In genomic region chr17:87445337-87445916, GRCm38 (mm10) we compare ENCODE assay signal across 9 mouse cellular contexts. TPM values are rescaled to one million over a fixed set of nuclear protein-coding genes. Genes with fewer than 3 reads are reported as not detected.
DNase-seq lines count a peak whose midpoint lies in the region; ATAC-seq and TF ChIP-seq lines count a peak whose summit lies in the region.
"Had no signal": no experiment of that assay in that cellular context is flagged by ENCODE, and none has a peak within 500 bp of the region (broad histone marks: within the 10 kb centered on the region; RNA-seq: fewer than 3 reads in every experiment).

No protein-coding gene starts in this region.

- H3K9me3 ChIP-seq in forebrain, embryonic 11.5 days (ENCODE audit: control insufficient read depth, low read length): no peaks in the 10 kb centered on the region
- H3K9me3 ChIP-seq in limb, embryonic 10.5 days (replicated peaks): no peaks in the 10 kb centered on the region
- H3K9me3 ChIP-seq in midbrain, postnatal 0 days (ENCODE audit: low read length): no peaks in the 10 kb centered on the region

- no peaks in the 10 kb centered on the region for H3K36me3 ChIP-seq in forebrain, embryonic 11.5 days (ENCODE audit: control insufficient read depth, insufficient read depth, low read length)
- H3K36me3 ChIP-seq in limb, embryonic 10.5 days: peaks cover 36% of the 10 kb centered on the region
- no peaks in the 10 kb centered on the region for H3K36me3 ChIP-seq in midbrain, postnatal 0 days (ENCODE audit: insufficient read depth, low read length)

- H3K4me1 ChIP-seq in forebrain, embryonic 11.5 days (replicated peaks; ENCODE audit: control insufficient read depth, insufficient read depth, low read length): peaks cover 14% of the 10 kb centered on the region
- peaks cover 47% of the 10 kb centered on the region for H3K4me1 ChIP-seq in limb, embryonic 10.5 days
- peaks cover 7% of the 10 kb centered on the region; the same call in 1 of the 2 replicates for H3K4me1 ChIP-seq in midbrain, postnatal 0 days (ENCODE audit: insufficient read depth, low read length)

- H3K4me3 ChIP-seq in forebrain, embryonic 11.5 days (ENCODE audit: low read depth, low read length): peak overlapping the region; percentile 97
- H3K4me3 ChIP-seq in limb, embryonic 10.5 days: peak overlapping the region; percentile 92
- peak overlapping the region; percentile 98 for H3K4me3 ChIP-seq in midbrain, postnatal 0 days (ENCODE audit: low read depth, low read length)

- DNase-seq in 416B (ENCODE audit: low read depth): peak; percentile 17
- DNase-seq in forebrain, embryonic 11.5 days (ENCODE audit: low spot score): no peak
- no peak for DNase-seq in limb, embryonic 10.5 days (ENCODE audit: low spot score)
- DNase-seq in midbrain, postnatal 0 days (ENCODE audit: low spot score): no peak
- no peak for DNase-seq in layer of hippocampus, adult 11-12 months (ENCODE audit: low spot score)
- DNase-seq in adrenal gland, postnatal 36 days: no peak
- no peak for DNase-seq in adrenal gland, postnatal 10 days

- H3K27me3 ChIP-seq in forebrain, embryonic 11.5 days (ENCODE audit: control insufficient read depth, insufficient read depth, low read length): no peaks in the 10 kb centered on the region
- 0 out of 2 replicates have a peak, but pooled peaks cover 3% of the 10 kb centered on the region for H3K27me3 ChIP-seq in limb, embryonic 10.5 days (ENCODE audit: low read depth, poor library complexity, severe bottlenecking)
- no peaks in the 10 kb centered on the region for H3K27me3 ChIP-seq in midbrain, postnatal 0 days (ENCODE audit: insufficient read depth, low read length)

- H3K4me2 ChIP-seq in forebrain, embryonic 11.5 days (ENCODE audit: low read depth, low read length, severe bottlenecking): peak overlapping the region; percentile 84
- peak overlapping the region; percentile 52 for H3K4me2 ChIP-seq in midbrain, postnatal 0 days (ENCODE audit: low read depth, low read length, poor library complexity, severe bottlenecking)

- no peak for TF ChIP-seq CTCF in midbrain, postnatal 0 days (IDR thresholded peaks at IDR 0.05)

- ATAC-seq in CD4-positive, CD25-positive, alpha-beta regulatory T cell, adult 4 months: peak; percentile 3
- ATAC-seq in forebrain, embryonic 11.5 days (replicated peaks; ENCODE audit: low FRiP score): no peak
- ATAC-seq in midbrain, postnatal 0 days (ENCODE audit: low FRiP score): no peak

- peak overlapping the region; percentile 99 for H3K9ac ChIP-seq in forebrain, embryonic 11.5 days (ENCODE audit: low read length)
- H3K9ac ChIP-seq in midbrain, postnatal 0 days (replicated peaks; ENCODE audit: low read length, poor library complexity, severe bottlenecking): peak overlapping the region; percentile 99

- under 1% methylated on average over 13 of the region's 13 CpGs for WGBS in forebrain, embryonic 11.5 days
- WGBS in limb, embryonic 10.5 days: 1% methylated on average over 13 of the region's 13 CpGs
- under 1% methylated on average over 13 of the region's 13 CpGs for WGBS in midbrain, postnatal 0 days

- peak overlapping the region; percentile 99; the same call in 1 of the 2 replicates for H3K27ac ChIP-seq in forebrain, embryonic 11.5 days (ENCODE audit: low read depth, low read length)
- H3K27ac ChIP-seq in limb, embryonic 10.5 days: peak overlapping the region; percentile 100
- H3K27ac ChIP-seq in midbrain, postnatal 0 days (ENCODE audit: low read depth, low read length): peak overlapping the region; percentile 99

RNA-seq across cellular contexts. Expression of gene Calm2, which starts 1.3 kb away (rescaled TPM):
- 100 to 1,000 TPM; 533 to 583 TPM for polyA plus RNA-seq in CD4-positive, CD25-positive, alpha-beta regulatory T cell, adult 4 months (2017; shearing (Covaris generic))
- polyA plus RNA-seq in forebrain, embryonic 11.5 days (2014; fragmentation: Nextera tagmentation; extraction: Ambion mirVana): 1,239 and 1,306 TPM in 2 replicates
- polyA plus RNA-seq in limb, embryonic 10.5 days (2016; fragmentation: Nextera tagmentation; extraction: Ambion mirVana): 1,008 and 1,019 TPM in 2 replicates
- 1,303 and 1,380 TPM in 2 replicates for total RNA-seq in midbrain, postnatal 0 days (2014; rRNA removed)
- polyA plus RNA-seq in midbrain, postnatal 0 days (2015; fragmentation: Nextera tagmentation; extraction: Ambion mirVana): 3,238 and 3,263 TPM in 2 replicates
- 100 to 1,000 TPM; 420 to 539 TPM for total RNA-seq in adrenal gland, postnatal 36 days (2021)
- total RNA-seq in adrenal gland, postnatal 10 days (2021): 100 to 1,000 TPM; 380 to 407 TPM

RNA-seq across cellular contexts. Expression of gene Stpg4, which starts 17.9 kb away (rescaled TPM):
- polyA plus RNA-seq in CD4-positive, CD25-positive, alpha-beta regulatory T cell, adult 4 months (2017; shearing (Covaris generic)): not detected
- not detected in 2 replicates for polyA plus RNA-seq in forebrain, embryonic 11.5 days (2014; fragmentation: Nextera tagmentation; extraction: Ambion mirVana)
- not detected in 2 replicates for polyA plus RNA-seq in limb, embryonic 10.5 days (2016; fragmentation: Nextera tagmentation; extraction: Ambion mirVana)
- not detected in 2 replicates for total RNA-seq in midbrain, postnatal 0 days (2014; rRNA removed)
- polyA plus RNA-seq in midbrain, postnatal 0 days (2015; fragmentation: Nextera tagmentation; extraction: Ambion mirVana): 0.27 and 0.28 TPM in 2 replicates
- not detected for total RNA-seq in adrenal gland, postnatal 36 days (2021)
- not detected for total RNA-seq in adrenal gland, postnatal 10 days (2021)
- total RNA-seq: heart, postnatal 10 days had no signal
